Mouse (Mus musculus) liver, postnatal 0 days (tissue): ENCODE measurements around the gene Macrod2.

Experiments used
- CTCF ChIP-seq: sonication (generic); IDR thresholded peaks from 2 replicates; pipeline ENCODE4 v1.5.1; 2016; ENCODE audit warnings: antibody characterized with exemption, low read depth
- EP300 ChIP-seq: IDR thresholded peaks from 2 replicates; pipeline ENCODE4 v1.6.1; 2016; ENCODE audit warnings: antibody characterized with exemption, low read depth, mild to moderate bottlenecking

GRCm38 (mm10) chr2:141004326-141004725, 609.2 kb downstream of the Macrod2 start:
- TF ChIP-seq CTCF (no peak), EP300 (no peak)
